Mouse (Mus musculus) heart, postnatal 0 days (tissue): Measurements from ENCODE around the gene Uvrag. TPM values are rescaled to one million over a fixed set of nuclear protein-coding genes. Genes with fewer than 3 reads are reported as not detected.

Experiments used
- ATAC-seq: fragments of 200-750 bp; cut with Nextera tagmentation; 2 replicates; pipeline ENCODE4 v1.8.0; 2017; ENCODE audit warnings: low read depth, moderate number of reproducible peaks, moderate library complexity; ENCODE audit not compliant: insufficient read depth
- DNase-seq: peaks from one replicate; pipeline ENCODE4 v3.0.0-alpha.2; 2016; ENCODE audit warnings: low spot score
- H3K27ac ChIP-seq: fragments of 300-500 bp; sonication (generic); 2 replicates; pipeline ENCODE4 v1.5.1; 2014; ENCODE audit warnings: low read depth, mild to moderate bottlenecking
- H3K27me3 ChIP-seq: fragments of 300-500 bp; sonication (generic); 2 replicates; pipeline ENCODE4 v1.6.1; 2014; ENCODE audit warnings: low read length, mixed read lengths; ENCODE audit not compliant: control insufficient read depth, insufficient read depth
- H3K36me3 ChIP-seq: fragments of 300-500 bp; sonication (generic); replicated peaks from 2 replicates; pipeline ENCODE4 v1.6.1; 2014; ENCODE audit warnings: low read length, mixed read lengths; ENCODE audit not compliant: control insufficient read depth, insufficient read depth
- H3K4me1 ChIP-seq: fragments of 300-500 bp; sonication (generic); 2 replicates; pipeline ENCODE4 v1.6.1; 2014; ENCODE audit warnings: antibody characterized with exemption; ENCODE audit not compliant: control insufficient read depth, insufficient read depth
- H3K4me2 ChIP-seq: fragments of 300-500 bp; sonication (generic); 2 replicates; pipeline ENCODE4 v1.6.1; 2014; ENCODE audit warnings: low read depth, mild to moderate bottlenecking, low read length, moderate library complexity
- H3K4me3 ChIP-seq: fragments of 300-500 bp; sonication (generic); 2 replicates; pipeline ENCODE4 v1.5.1; 2014; ENCODE audit warnings: low read depth, low read length
- H3K9ac ChIP-seq: fragments of 300-500 bp; sonication (generic); replicated peaks from 2 replicates; pipeline ENCODE4 v1.6.1; 2014; ENCODE audit warnings: low read depth, low read length, mixed read lengths
- H3K9me3 ChIP-seq: fragments of 300-500 bp; sonication (generic); replicated peaks from 2 replicates; pipeline ENCODE4 v1.6.1; 2016; ENCODE audit warnings: low read length; ENCODE audit not compliant: control insufficient read depth
- CTCF ChIP-seq: IDR thresholded peaks from 2 replicates; pipeline ENCODE4 v1.5.1; 2016; ENCODE audit warnings: antibody characterized with exemption, control low read depth, low read depth
- EP300 ChIP-seq: IDR thresholded peaks from 2 replicates; pipeline ENCODE4 v1.6.1; 2016; ENCODE audit warnings: antibody characterized with exemption, low read depth
- WGBS: fragments of 180-500 bp; shearing (Covaris S2); extraction: QIAGEN DNeasy Blood & Tissue Kit; methylation state at CpG from one replicate; pipeline ENCODE4 v1.1.7; 2014; 5-methylcytosine and 5-hydroxymethylcytosine counted together
- polyA plus RNA-seq: library from polyadenylated mRNA; unstranded; fragments of >200 nt; fragmentation: Nextera tagmentation; extraction: Ambion mirVana; gene quantifications from 2 replicates; pipeline ENCODE4 v1.2.1, GENCODE M21; 2015
- total RNA-seq: library from RNA; depleted of rRNA; stranded (reverse); fragments of >200 nt; gene quantifications from 2 replicates; pipeline ENCODE4 v1.2.3, GENCODE M21; 2014; ENCODE audit warnings: low replicate concordance

The Uvrag gene
- total and polyA plus RNA-seq, 2 experiments from 2014 or later = 11.8 to 38.1 TPM

- Histone ChIP-seq H3K27me3 (no peaks in the 10 kb centered on the region), H3K9me3 (no peaks in the 10 kb centered on the region), H3K4me1 (no peaks in the 10 kb centered on the region; the same call in 1 of the 2 replicates), H3K4me2 (no peak overlapping the region), H3K27ac (no peak overlapping the region), H3K4me3 (no peak overlapping the region), H3K36me3 (peaks cover 14% of the 10 kb centered on the region), H3K9ac (no peak overlapping the region)
- DNase-seq (no peak), ATAC-seq (no peak)
- 88% methylated on average over 5 of the region's 5 CpGs for WGBS
- TF ChIP-seq CTCF = no peak
Observed at GRCm38 (mm10) chr7:98995126-98995727, 145.7 kb downstream of the Uvrag start.

- DNase-seq = no peak
Observed at GRCm38 (mm10) chr7:98994137-98994536, 146.8 kb downstream of the Uvrag start.

GRCm38 (mm10) chr7:98993395-98993794 is 147.5 kb downstream of the Uvrag start:
- TF ChIP-seq CTCF (no peak), EP300 (no peak)
- H3K36me3 ChIP-seq = peaks cover 24% of the 10 kb centered on the region
- no peak overlapping the region for H3K27ac ChIP-seq
- H3K4me1 ChIP-seq = no peaks in the 10 kb centered on the region; the same call in 1 of the 2 replicates
- DNase-seq = no peak
- no peak overlapping the region for H3K4me2 ChIP-seq
- H3K9ac ChIP-seq = no peak overlapping the region
- 68% methylated on average over 4 of the region's 4 CpGs for WGBS
- H3K9me3 ChIP-seq = no peaks in the 10 kb centered on the region
- no peaks in the 10 kb centered on the region for H3K27me3 ChIP-seq
- ATAC-seq = no peak
- no peak overlapping the region for H3K4me3 ChIP-seq

More at GRCm38 (mm10) chr7:98994137-98994536, 146.8 kb downstream of the Uvrag start:
- Histone ChIP-seq H3K27me3 (no peaks in the 10 kb centered on the region), H3K9me3 (no peaks in the 10 kb centered on the region), H3K27ac (no peak overlapping the region), H3K9ac (no peak overlapping the region), H3K4me3 (no peak overlapping the region), H3K36me3 (peaks cover 21% of the 10 kb centered on the region), H3K4me2 (no peak overlapping the region), H3K4me1 (no peaks in the 10 kb centered on the region; the same call in 1 of the 2 replicates)
- no peak for ATAC-seq
- no peak for TF ChIP-seq CTCF
- TF ChIP-seq EP300 = no peak
- 63% methylated on average over 6 of the region's 6 CpGs for WGBS

GRCm38 (mm10) chr7:98991204-98991761 is 149.7 kb downstream of the Uvrag start:
- H3K9ac ChIP-seq = no peak overlapping the region

GRCm38 (mm10) chr7:98990510-98990909 is 150.4 kb downstream of the Uvrag start:
- H3K9me3 ChIP-seq = no peaks in the 10 kb centered on the region
- no peak overlapping the region for H3K27ac ChIP-seq
- TF ChIP-seq CTCF = no peak
- no peak for TF ChIP-seq EP300
- no peak overlapping the region for H3K9ac ChIP-seq
- 37% methylated on average over 1 of the region's 1 CpGs for WGBS
- H3K4me1 ChIP-seq = peaks cover 6% of the 10 kb centered on the region; the same call in 1 of the 2 replicates
- H3K4me3 ChIP-seq = no peak overlapping the region
- no peaks in the 10 kb centered on the region for H3K27me3 ChIP-seq
- H3K4me2 ChIP-seq = no peak overlapping the region
- peaks cover 28% of the 10 kb centered on the region for H3K36me3 ChIP-seq
- ATAC-seq = no peak
- DNase-seq = no peak

More at GRCm38 (mm10) chr7:98991204-98991761, 149.7 kb downstream of the Uvrag start:
- DNase-seq (no peak), ATAC-seq (no peak)
- no peak overlapping the region for H3K4me2 ChIP-seq
- no peaks in the 10 kb centered on the region for H3K27me3 ChIP-seq
- H3K27ac ChIP-seq = no peak overlapping the region
- no peak overlapping the region for H3K4me3 ChIP-seq
- no peak for TF ChIP-seq CTCF
- no peak for TF ChIP-seq EP300
- no peaks in the 10 kb centered on the region for H3K9me3 ChIP-seq
- 100% methylated on average over 2 of the region's 2 CpGs for WGBS
- H3K4me1 ChIP-seq = peaks cover 3% of the 10 kb centered on the region; the same call in 1 of the 2 replicates
- H3K36me3 ChIP-seq = peaks cover 28% of the 10 kb centered on the region
